Comparison of ENCODE assay signal across 22 mouse cellular contexts in genomic region chr15:3878429-3878828, GRCm38 (mm10).
DNase-seq lines count a peak whose midpoint lies in the region; ATAC-seq and TF ChIP-seq lines count a peak whose summit lies in the region.
"Had no signal": no experiment of that assay in that cellular context is flagged by ENCODE, and none has a peak within 500 bp of the region (broad histone marks: within the 10 kb centered on the region; RNA-seq: fewer than 3 reads in every experiment).

No protein-coding gene starts in this region.

- H3K9me3 ChIP-seq in lung, embryonic 16.5 days (ENCODE audit: control insufficient read depth, low read length): no peaks in the 10 kb centered on the region
- H3K9me3 ChIP-seq in hindbrain, postnatal 0 days (ENCODE audit: low read length): no peaks in the 10 kb centered on the region
- H3K9me3 ChIP-seq: embryonic facial prominence, embryonic 10.5 days; forebrain, embryonic 10.5 days; heart, embryonic 10.5 days; hindbrain, embryonic 13.5 days had no signal

- intact Hi-C loops in heart, postnatal 10 days (cut with DNase I): no loop called here

- no peaks in the 10 kb centered on the region for H3K36me3 ChIP-seq in lung, embryonic 16.5 days (ENCODE audit: control insufficient read depth, insufficient read depth, low read length)
- H3K36me3 ChIP-seq in hindbrain, postnatal 0 days (ENCODE audit: insufficient read depth, low read length): no peaks in the 10 kb centered on the region
- H3K36me3 ChIP-seq: embryonic facial prominence, embryonic 10.5 days; forebrain, embryonic 10.5 days; heart, embryonic 10.5 days; hindbrain, embryonic 13.5 days had no signal

- WGBS in lung, embryonic 16.5 days: 33% methylated on average over 2 of the region's 2 CpGs
- 89% methylated on average over 2 of the region's 2 CpGs for WGBS in hindbrain, postnatal 0 days

- no peaks in the 10 kb centered on the region for H3K4me1 ChIP-seq in lung, embryonic 16.5 days (replicated peaks; ENCODE audit: control insufficient read depth, insufficient read depth, low read length)
- no peaks in the 10 kb centered on the region for H3K4me1 ChIP-seq in hindbrain, postnatal 0 days (ENCODE audit: insufficient read depth, low read length)
- H3K4me1 ChIP-seq: forebrain, embryonic 10.5 days; heart, embryonic 10.5 days; hindbrain, embryonic 13.5 days had no signal

- H3K27me3 ChIP-seq in lung, embryonic 16.5 days (ENCODE audit: control insufficient read depth, insufficient read depth, low read depth, low read length): no peaks in the 10 kb centered on the region
- H3K27me3 ChIP-seq in hindbrain, postnatal 0 days (ENCODE audit: insufficient read depth, low read length): no peaks in the 10 kb centered on the region
- H3K27me3 ChIP-seq: CH12.LX; hindbrain, embryonic 13.5 days had no signal

- peak; percentile 38; the same call in 1 of the 2 replicates for ATAC-seq in lung, embryonic 16.5 days (ENCODE audit: low read depth)
- ATAC-seq in monocyte, adult 5-6 weeks (replicated peaks; ENCODE audit: insufficient number of reproducible peaks, low FRiP score, low TSS enrichment, poor library complexity, severe bottlenecking): no peak
- ATAC-seq in hindbrain, postnatal 0 days: no peak
- ATAC-seq: forebrain, embryonic 14.5 days; intestine, embryonic 16.5 days had no signal

- DNase-seq in embryo, embryonic 9.5 days (ENCODE audit: extremely low spot score): peak; percentile 4
- DNase-seq in embryo, embryonic 11 days: no peak
- DNase-seq in Muller cell, postnatal 12 days (ENCODE audit: inconsistent ontology term): peak; percentile 72
- peak; percentile 41 for DNase-seq in lung, postnatal 25 days (ENCODE audit: low spot score)
- no peak for DNase-seq in heart, postnatal 10 days
- no peak for DNase-seq in hindbrain, postnatal 0 days (ENCODE audit: low spot score)
- DNase-seq: adrenal gland, postnatal 10 days; cerebellum, adult 11-12 months; cerebellum, postnatal 10 days; gastrocnemius, postnatal 10 days; heart, adult 18-20 months; heart, postnatal 14 days had no signal

- no peak for TF ChIP-seq CTCF in hindbrain, postnatal 0 days (IDR thresholded peaks at IDR 0.05; ENCODE audit: low read depth)

- H3K27ac ChIP-seq in lung, embryonic 16.5 days (ENCODE audit: low read length): no peak overlapping the region
- no peak overlapping the region for H3K27ac ChIP-seq in hindbrain, postnatal 0 days
- H3K27ac ChIP-seq: embryonic facial prominence, embryonic 10.5 days; forebrain, embryonic 10.5 days; heart, embryonic 10.5 days; hindbrain, embryonic 13.5 days had no signal

- no peak overlapping the region for H3K4me3 ChIP-seq in lung, embryonic 16.5 days (ENCODE audit: low read length)
- H3K4me3 ChIP-seq in hindbrain, postnatal 0 days (ENCODE audit: low read length): no peak overlapping the region
- H3K4me3 ChIP-seq: embryonic facial prominence, embryonic 10.5 days; erythroblast, embryonic 14.5 days; forebrain, embryonic 10.5 days; heart, embryonic 10.5 days; hindbrain, embryonic 13.5 days had no signal

- H3K4me2 ChIP-seq in lung, embryonic 16.5 days (ENCODE audit: low read depth, low read length): no peak overlapping the region
- H3K4me2 ChIP-seq in hindbrain, postnatal 0 days (ENCODE audit: low read depth, low read length): no peak overlapping the region
- H3K4me2 ChIP-seq: hindbrain, embryonic 13.5 days had no signal

- H3K9ac ChIP-seq in lung, embryonic 16.5 days (ENCODE audit: low read length): no peak overlapping the region
- no peak overlapping the region for H3K9ac ChIP-seq in hindbrain, postnatal 0 days (replicated peaks; ENCODE audit: low read length)
- H3K9ac ChIP-seq: hindbrain, embryonic 13.5 days had no signal

Comparison
In these comparisons a context has a peak if more than half of its experiments do, and no peak if none do; other contexts are left out.
1. DNase-seq: peak in embryo, embryonic 9.5 days (single experiment), Muller cell, postnatal 12 days (single experiment) and lung, postnatal 25 days (single experiment); none in embryo, embryonic 11 days (single experiment), heart, postnatal 10 days (0 of 2) and hindbrain, postnatal 0 days (single experiment).